Mouse (Mus musculus): ENCODE results near the gene Mcl1. TPM values are rescaled to one million over a fixed set of nuclear protein-coding genes. Genes with fewer than 3 reads are reported as not detected.

The Mcl1 gene
- polyA plus RNA-seq, 1 experiment = 31.9 TPM

GRCm38 (mm10) chr3:95681365-95681764 lies 22.8 kb downstream of the Mcl1 start:
- Histone ChIP-seq H3K27me3 (replicated peaks; ENCODE audit: control insufficient read depth, insufficient read depth, low read length) (no peaks in the 10 kb centered on the region), H3K27ac (ENCODE audit: insufficient read depth, low read depth, low read length) (no peak overlapping the region), H3K36me3 (ENCODE audit: control insufficient read depth, insufficient read depth, low read length) (no peaks in the 10 kb centered on the region), H3K4me1 (ENCODE audit: control insufficient read depth, insufficient read depth, low read length) (peaks cover 3% of the 10 kb centered on the region), H3K4me3 (ENCODE audit: insufficient read depth, low read depth, low read length) (no peak overlapping the region)
- WGBS = 60% methylated on average over 11 of the region's 11 CpGs
- TF ChIP-seq CTCF (conservative IDR thresholded peaks at IDR 0.05; ENCODE audit: insufficient read depth, insufficient read length, low read depth, low read length) = no peak
- TF ChIP-seq POLR2A (IDR thresholded peaks at IDR 0.05; ENCODE audit: low read depth, low read length) = no peak
- DNase-seq = no peak

- DNase-seq = peak; percentile 29
- no peaks in the 10 kb centered on the region; the same call in 1 of the 2 replicates for H3K4me1 ChIP-seq (ENCODE audit: control insufficient read depth, insufficient read depth, low read length)
- H3K36me3 ChIP-seq (ENCODE audit: control insufficient read depth, insufficient read depth, low read length) = no peaks in the 10 kb centered on the region
These were observed 24.3 kb downstream of the Mcl1 start for GRCm38 (mm10) chr3:95682878-95683277.

GRCm38 (mm10) chr3:95684846-95685245 lies 26.3 kb downstream of the Mcl1 start:
- Histone ChIP-seq H3K36me3 (ENCODE audit: control insufficient read depth, insufficient read depth, low read length) (no peaks in the 10 kb centered on the region), H3K27me3 (replicated peaks; ENCODE audit: control insufficient read depth, insufficient read depth, low read length) (no peaks in the 10 kb centered on the region), H3K4me1 (ENCODE audit: control insufficient read depth, insufficient read depth, low read length) (no peaks in the 10 kb centered on the region; the same call in 1 of the 2 replicates), H3K4me3 (ENCODE audit: insufficient read depth, low read depth, low read length) (no peak overlapping the region), H3K27ac (ENCODE audit: insufficient read depth, low read depth, low read length) (no peak overlapping the region)
- TF ChIP-seq POLR2A (IDR thresholded peaks at IDR 0.05; ENCODE audit: low read depth, low read length) (no peak), CTCF (conservative IDR thresholded peaks at IDR 0.05; ENCODE audit: insufficient read depth, insufficient read length, low read depth, low read length) (no peak)
- DNase-seq = no peak
- WGBS = 61% methylated on average over 7 of the region's 8 CpGs

More at GRCm38 (mm10) chr3:95682878-95683277, 24.3 kb downstream of the Mcl1 start:
- 72% methylated on average over 5 of the region's 5 CpGs for WGBS
- Histone ChIP-seq H3K4me3 (ENCODE audit: insufficient read depth, low read depth, low read length) (no peak overlapping the region), H3K27me3 (replicated peaks; ENCODE audit: control insufficient read depth, insufficient read depth, low read length) (no peaks in the 10 kb centered on the region), H3K27ac (ENCODE audit: insufficient read depth, low read depth, low read length) (no peak overlapping the region)
- TF ChIP-seq CTCF (conservative IDR thresholded peaks at IDR 0.05; ENCODE audit: insufficient read depth, insufficient read length, low read depth, low read length) = peak; percentile 34; the same call in 1 of the 2 replicates
- no peak for TF ChIP-seq POLR2A (IDR thresholded peaks at IDR 0.05; ENCODE audit: low read depth, low read length)

- Histone ChIP-seq H3K27me3 (replicated peaks; ENCODE audit: control insufficient read depth, insufficient read depth, low read length) (no peaks in the 10 kb centered on the region), H3K36me3 (ENCODE audit: control insufficient read depth, insufficient read depth, low read length) (no peaks in the 10 kb centered on the region), H3K4me1 (ENCODE audit: control insufficient read depth, insufficient read depth, low read length) (no peaks in the 10 kb centered on the region; the same call in 1 of the 2 replicates), H3K4me3 (ENCODE audit: insufficient read depth, low read depth, low read length) (no peak overlapping the region), H3K27ac (ENCODE audit: insufficient read depth, low read depth, low read length) (no peak overlapping the region)
- 83% methylated on average over 4 of the region's 4 CpGs for WGBS
- DNase-seq = no peak
- no peak for TF ChIP-seq CTCF (conservative IDR thresholded peaks at IDR 0.05; ENCODE audit: insufficient read depth, insufficient read length, low read depth, low read length)
- no peak for TF ChIP-seq POLR2A (IDR thresholded peaks at IDR 0.05; ENCODE audit: low read depth, low read length)
These were observed 26.7 kb downstream of the Mcl1 start for GRCm38 (mm10) chr3:95685301-95685700.

- TF ChIP-seq CTCF (conservative IDR thresholded peaks at IDR 0.05; ENCODE audit: insufficient read depth, insufficient read length, low read depth, low read length) = no peak
- TF ChIP-seq POLR2A (IDR thresholded peaks at IDR 0.05; ENCODE audit: low read depth, low read length) = no peak
- H3K36me3 ChIP-seq (ENCODE audit: control insufficient read depth, insufficient read depth, low read length) = no peaks in the 10 kb centered on the region
- 77% methylated on average over 2 of the region's 2 CpGs for whole genome bisulfite sequencing
- no peaks in the 10 kb centered on the region; the same call in 1 of the 2 replicates for H3K4me1 ChIP-seq (ENCODE audit: control insufficient read depth, insufficient read depth, low read length)
- H3K27me3 ChIP-seq (replicated peaks; ENCODE audit: control insufficient read depth, insufficient read depth, low read length) = no peaks in the 10 kb centered on the region
- no peak overlapping the region for H3K4me3 ChIP-seq (ENCODE audit: insufficient read depth, low read depth, low read length)
- H3K27ac ChIP-seq (ENCODE audit: insufficient read depth, low read depth, low read length) = no peak overlapping the region
- no peak for DNase-seq
These were observed 27.1 kb downstream of the Mcl1 start for GRCm38 (mm10) chr3:95685701-95686100.

GRCm38 (mm10) chr3:95686492-95687167 lies 28.0 kb downstream of the Mcl1 start:
- TF ChIP-seq POLR2A (IDR thresholded peaks at IDR 0.05; ENCODE audit: low read depth, low read length) (no peak), CTCF (conservative IDR thresholded peaks at IDR 0.05; ENCODE audit: insufficient read depth, insufficient read length, low read depth, low read length) (no peak)
- WGBS = 60% methylated on average over 10 of the region's 10 CpGs
- H3K4me3 ChIP-seq (ENCODE audit: insufficient read depth, low read depth, low read length) = no peak overlapping the region
- no peak overlapping the region for H3K27ac ChIP-seq (ENCODE audit: insufficient read depth, low read depth, low read length)
- H3K4me1 ChIP-seq (ENCODE audit: control insufficient read depth, insufficient read depth, low read length) = no peaks in the 10 kb centered on the region; the same call in 1 of the 2 replicates
- H3K36me3 ChIP-seq (ENCODE audit: control insufficient read depth, insufficient read depth, low read length) = no peaks in the 10 kb centered on the region
- DNase-seq = no peak
- H3K27me3 ChIP-seq (replicated peaks; ENCODE audit: control insufficient read depth, insufficient read depth, low read length) = no peaks in the 10 kb centered on the region

- TF ChIP-seq POLR2A (IDR thresholded peaks at IDR 0.05; ENCODE audit: low read depth, low read length) (no peak), CTCF (conservative IDR thresholded peaks at IDR 0.05; ENCODE audit: insufficient read depth, insufficient read length, low read depth, low read length) (no peak)
- Histone ChIP-seq H3K4me1 (ENCODE audit: control insufficient read depth, insufficient read depth, low read length) (no peaks in the 10 kb centered on the region; the same call in 1 of the 2 replicates), H3K4me3 (ENCODE audit: insufficient read depth, low read depth, low read length) (peak overlapping the region; percentile 49), H3K36me3 (ENCODE audit: control insufficient read depth, insufficient read depth, low read length) (no peaks in the 10 kb centered on the region), H3K27me3 (replicated peaks; ENCODE audit: control insufficient read depth, insufficient read depth, low read length) (no peaks in the 10 kb centered on the region), H3K27ac (ENCODE audit: insufficient read depth, low read depth, low read length) (no peak overlapping the region)
- no peak for DNase-seq
- 26% methylated on average over 4 of the region's 4 CpGs for WGBS
These were observed 28.6 kb downstream of the Mcl1 start for GRCm38 (mm10) chr3:95687168-95687523.
